Mouse (Mus musculus): ENCODE measurements around the gene Mast3. TPM values are rescaled to one million over a fixed set of nuclear protein-coding genes. Genes with fewer than 3 reads are reported as not detected.
"Not testable (repeated sequence)": the region's sequence is repeated elsewhere in the genome, so short reads cannot be mapped to it uniquely, and the experiment has no call there.

Mast3 gene
- total RNA-seq, 1 experiment from 2014 or later = 27.4 TPM

DNA sequence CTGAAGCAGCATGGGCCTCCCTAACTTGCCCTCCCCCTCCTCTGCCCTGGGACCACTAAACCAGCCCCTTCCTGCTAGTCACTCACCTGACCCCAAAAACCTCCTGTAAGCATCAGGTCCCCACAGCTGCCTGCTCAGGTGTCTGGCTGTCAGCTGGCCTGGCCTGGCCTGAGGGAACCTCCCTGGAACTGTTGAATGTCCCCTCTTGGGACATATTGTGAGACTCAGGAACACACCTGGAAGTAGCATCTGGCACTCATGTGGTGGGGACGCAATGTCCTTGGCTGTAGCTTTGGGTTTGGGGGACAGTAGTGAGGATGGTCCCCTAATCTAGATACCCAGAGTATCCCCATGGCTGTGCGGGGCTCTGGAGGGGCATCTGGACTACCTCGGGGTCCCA is 29.2 kb upstream of the Mast3 start:
- DNase-seq = no peak

DNA sequence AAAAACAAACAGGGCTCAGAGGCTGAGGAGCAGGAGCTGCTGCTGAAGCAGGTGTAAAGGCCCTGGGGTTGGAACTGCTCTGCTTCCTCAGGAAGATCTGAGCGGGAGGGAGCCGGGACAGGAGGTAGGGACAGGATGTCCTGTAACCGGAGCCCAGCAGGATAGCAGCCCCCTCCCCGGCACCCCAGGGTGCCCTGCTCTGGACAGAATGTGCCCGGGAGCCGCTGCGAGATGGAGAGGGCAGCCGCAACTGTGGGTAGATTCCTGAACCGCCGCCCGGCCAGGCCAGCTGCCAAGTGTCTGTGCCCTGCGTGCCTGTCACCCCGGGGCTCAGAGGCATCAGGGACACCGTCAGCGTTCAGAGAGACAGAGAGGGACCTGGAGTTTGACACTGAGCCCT is 28.7 kb upstream of the Mast3 start:
- peak; percentile 79 for DNase-seq

DNA sequence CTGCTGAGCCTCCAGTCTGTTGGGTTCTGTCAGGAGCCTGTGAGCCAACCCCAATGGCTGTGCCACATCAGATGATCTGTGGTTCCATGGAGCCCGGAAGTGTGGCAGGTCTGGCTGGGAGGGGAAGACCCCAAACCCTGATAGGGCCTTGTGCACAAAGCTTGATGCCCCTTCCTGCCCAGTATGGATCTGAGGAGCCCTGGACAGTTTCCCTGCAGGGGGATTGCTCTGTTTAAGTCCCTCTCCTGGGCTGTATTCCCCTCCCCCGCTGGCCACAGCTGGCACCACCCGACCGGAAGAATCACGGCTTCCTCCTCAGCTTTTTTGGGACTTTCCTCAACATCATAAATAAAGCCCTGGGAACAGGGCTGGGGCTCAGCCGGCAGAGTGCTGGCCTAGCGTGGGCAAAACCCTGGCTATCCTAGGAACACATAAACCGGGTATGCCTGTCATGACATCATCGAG is 28.2 kb upstream of the Mast3 start:
- no peak for DNase-seq

DNA sequence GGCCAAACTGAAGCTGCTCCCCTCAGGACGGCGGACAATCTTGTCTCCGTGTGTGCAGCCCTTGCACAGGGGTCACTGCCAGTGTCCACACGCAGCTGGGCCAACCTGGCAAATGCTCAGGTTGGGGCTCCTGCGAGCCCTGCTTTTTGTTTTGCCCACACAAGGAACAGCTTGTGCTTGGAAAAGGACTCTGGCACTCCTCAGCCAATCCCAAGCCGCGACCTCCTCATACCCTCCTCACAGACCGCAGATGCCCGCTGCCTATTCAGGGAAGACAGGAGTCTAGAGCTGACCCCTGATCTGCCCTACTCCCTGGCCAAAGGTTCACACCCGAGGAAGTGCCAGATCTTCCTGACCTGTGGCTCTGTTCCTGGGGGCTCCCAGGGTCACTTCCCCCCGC is 27.5 kb upstream of the Mast3 start:
- DNase-seq = no peak

DNA sequence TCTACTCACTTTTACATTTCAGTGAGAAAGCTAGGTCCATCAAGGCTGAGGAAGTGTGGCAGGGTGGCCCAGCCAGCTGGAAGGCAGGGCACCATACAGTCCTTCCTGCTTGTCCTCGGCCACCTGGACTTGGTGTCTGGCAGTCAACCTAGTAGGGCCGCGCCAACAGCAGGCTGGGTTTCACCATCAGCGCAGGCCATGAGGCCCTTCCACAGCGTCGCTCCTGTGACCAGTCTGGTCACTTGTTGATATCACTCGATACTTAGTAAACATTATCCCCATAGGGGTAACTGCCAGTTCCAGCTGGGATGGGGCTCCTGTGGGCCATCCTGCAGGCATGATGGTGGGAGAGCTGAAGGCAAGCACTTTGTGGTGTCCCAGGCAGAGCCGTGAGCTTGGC is 26.7 kb upstream of the Mast3 start:
- no peak for DNase-seq

DNA sequence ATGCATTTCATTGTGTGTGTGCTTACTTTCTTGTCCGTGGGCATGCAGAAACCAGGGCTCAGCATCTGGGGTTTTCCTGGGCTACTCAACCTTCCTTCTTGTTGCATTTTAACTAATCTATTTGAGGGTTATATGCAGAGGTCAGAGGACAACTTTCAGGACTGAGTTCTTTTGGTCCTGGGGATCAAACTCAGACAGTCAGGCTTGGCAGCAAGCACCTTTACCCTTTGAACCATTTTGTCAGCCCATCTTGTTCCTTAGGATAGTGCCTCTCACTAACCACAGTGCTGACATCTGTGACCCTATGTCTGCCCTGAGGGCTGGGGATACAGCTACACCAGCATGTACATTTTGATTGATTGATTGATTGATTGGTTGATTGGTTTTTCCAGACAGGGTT is 22.9 kb upstream of the Mast3 start:
- DNase-seq = no peak

DNA sequence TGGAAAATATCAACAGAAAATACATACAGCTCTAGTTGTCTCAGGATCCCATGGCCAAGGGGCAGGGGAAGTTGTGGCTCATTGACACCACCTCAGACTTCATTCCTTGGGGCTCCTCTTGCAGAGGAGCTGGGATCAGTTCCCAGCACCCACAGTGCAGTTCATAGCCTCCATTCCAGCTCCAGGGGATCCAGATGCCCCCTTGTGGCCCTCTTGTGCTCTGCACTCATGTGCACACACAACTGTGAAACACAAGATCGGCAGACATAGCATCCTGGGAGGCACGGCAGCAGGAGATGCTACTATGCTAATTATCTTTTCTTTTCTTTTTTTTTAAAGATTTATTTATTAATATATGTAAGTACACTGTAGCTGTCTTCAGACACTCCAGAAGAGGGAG is 22.2 kb upstream of the Mast3 start:
- no peak for DNase-seq

DNA sequence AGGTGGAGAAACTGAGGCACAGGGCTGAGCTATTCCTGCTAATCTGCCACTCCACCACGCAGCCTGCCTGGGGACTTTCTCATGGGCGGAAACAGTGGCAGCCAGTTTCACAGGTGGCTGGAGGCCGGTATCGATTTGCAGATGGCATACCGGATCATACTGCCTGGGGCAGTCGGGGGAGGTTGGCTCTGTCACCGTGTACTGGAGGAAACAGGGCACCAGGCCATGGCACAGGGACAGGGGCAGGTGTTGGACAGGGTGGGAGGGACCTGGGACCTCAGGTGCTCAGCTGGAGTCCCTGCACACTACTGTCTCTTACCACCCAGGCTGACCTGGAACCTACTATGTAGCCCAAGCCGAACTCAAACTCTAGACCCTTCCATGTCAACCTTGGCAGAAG is 21.0 kb upstream of the Mast3 start:
- DNase-seq = no peak

DNA sequence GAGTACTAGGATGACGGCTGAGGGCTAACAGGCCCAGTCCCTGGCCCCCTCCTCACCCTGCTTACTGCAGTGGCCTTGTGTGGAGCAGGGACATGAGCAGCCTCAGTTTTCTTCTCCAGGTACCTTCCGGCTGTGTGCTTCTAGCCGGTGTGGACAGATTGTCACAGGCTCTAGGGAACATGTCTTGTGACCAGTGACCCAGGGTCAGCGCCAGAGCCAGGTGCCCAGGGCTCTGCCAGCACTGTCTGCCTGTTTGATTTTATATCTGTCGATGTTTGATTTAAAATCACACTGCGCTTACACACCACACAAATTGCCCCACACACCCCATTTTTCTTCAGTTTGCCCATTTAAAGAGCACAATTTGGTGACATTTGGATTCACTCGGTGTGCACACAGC is 18.9 kb upstream of the Mast3 start:
- DNase-seq = no peak

DNA sequence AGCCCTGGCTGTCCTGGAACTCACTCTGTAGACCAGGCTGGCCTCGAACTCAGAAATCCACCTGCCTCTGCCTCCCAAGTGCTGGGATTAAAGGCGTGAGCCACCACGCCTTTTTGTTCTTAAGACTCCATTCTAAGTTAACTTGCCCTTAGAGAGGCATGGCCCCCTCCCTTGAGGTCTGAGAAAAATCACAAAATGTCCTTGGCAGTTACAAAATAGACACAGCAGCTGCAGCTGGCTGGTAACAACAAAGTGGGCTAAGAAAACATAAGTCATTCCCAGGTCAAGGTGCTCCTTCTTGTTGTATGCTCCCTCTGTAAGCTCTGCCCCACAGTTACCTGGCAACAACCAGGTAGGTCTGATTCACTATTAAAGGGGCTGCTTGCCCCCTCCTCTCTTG is 17.7 kb upstream of the Mast3 start:
- not testable (repeated sequence) for DNase-seq

DNA sequence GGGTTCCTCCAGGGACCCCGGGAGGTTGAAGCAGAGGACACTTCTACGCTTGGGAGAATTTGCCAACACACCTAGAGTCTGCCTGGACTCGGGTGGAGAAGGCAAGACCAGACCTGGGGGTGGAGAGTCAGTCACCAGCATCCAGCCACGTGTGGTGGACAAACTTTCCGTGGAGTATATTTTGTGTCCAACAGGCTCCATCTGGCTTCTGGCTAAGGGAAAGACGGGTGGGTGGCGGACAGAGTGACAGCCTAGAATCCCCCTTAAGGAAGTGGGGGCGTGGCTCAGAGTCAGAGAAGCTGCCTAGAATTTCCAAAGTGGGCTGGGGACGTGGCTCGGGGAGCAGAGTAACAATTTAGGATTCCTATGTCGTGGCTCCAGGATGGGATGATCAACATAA is 17.1 kb upstream of the Mast3 start:
- no peak for DNase-seq

DNA sequence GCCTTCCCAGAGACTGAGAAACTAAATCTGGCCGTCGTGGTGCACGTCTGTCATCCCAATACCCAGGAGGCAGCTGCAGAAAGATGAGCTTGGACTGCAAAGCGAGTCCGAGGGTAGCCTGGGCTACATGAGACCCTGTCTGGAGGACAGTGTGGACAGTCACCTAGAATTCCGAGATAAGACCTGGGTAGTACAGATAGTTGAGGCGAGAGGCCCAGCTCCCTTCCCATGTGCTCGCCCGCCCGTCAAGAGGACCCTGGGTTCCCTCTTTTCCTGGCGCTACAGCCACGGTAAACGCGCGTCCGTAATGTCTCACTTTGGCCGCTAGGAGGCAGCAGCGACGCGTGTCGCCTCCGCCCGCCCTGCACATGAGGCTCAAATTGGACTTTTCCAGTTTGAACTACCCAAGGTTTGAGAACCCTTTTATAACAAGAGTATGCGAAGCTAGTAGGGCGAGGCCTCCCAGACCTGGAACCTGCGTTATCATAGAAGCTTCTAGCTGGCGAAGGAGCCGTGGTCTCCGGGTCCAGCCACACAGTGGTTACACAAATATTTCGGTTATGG is 16.6 kb upstream of the Mast3 start:
- peak; percentile 72 for DNase-seq

DNA sequence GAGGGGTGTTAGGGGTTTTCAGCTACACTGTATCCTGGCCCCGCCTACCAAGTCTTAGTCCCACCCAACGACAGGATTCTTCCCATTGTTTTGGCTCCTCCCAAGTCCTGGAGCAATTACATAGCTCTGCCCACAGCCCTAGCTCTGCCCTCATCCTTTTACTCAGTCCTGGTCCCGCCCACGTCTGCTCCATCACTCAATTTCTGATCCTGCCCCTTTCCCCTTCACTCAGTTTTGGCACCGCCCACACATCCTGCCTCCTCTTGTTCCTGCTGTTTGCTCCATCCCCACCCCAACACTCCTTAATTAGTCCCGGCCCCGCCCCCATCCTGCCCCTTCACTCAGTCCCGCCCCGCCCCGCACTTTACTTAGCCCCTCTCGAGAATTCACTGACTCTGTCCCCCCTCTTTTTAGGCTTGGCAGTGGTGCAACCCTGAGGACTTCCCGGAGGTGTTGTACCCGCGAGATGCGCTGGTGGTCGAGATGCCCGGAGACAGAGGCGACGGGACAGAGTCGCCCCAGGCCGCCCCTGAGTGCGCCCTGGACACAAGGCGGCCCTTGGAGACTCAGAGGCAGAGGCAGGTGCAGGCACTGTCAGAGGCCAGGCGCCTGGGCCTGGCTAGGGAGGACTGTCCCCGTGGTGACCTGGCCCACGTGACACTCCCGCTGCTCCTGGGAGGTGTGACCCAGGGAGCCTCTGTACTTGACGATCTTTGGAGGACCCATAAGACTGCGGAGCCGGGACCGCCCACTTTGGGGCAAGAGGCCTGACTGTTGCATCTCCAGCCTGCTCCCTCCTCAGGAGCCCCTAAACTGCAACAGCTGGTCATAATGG is 15.5 kb upstream of the Mast3 start:
- no peak for DNase-seq

DNA sequence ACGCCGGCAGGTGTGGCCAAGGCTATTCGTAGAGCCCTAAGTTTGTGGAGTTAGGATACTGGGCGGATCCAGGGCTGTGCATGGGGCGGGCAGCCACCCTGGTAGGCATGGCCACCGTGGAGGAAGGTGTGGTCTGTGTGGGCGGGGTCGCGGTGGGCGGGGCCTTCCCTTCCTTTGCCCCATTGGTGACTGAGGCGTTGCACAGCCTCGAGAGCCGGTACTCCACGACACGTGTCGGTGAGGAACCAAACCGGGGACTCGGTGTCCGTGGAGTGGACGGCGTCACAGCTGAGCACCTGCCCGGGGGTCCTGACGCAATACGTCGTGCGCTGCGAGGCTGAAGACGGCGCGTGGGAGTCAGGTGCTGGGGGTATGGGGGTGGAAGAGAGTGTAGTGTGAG is 11.8 kb upstream of the Mast3 start:
- DNase-seq = peak; percentile 35

DNA sequence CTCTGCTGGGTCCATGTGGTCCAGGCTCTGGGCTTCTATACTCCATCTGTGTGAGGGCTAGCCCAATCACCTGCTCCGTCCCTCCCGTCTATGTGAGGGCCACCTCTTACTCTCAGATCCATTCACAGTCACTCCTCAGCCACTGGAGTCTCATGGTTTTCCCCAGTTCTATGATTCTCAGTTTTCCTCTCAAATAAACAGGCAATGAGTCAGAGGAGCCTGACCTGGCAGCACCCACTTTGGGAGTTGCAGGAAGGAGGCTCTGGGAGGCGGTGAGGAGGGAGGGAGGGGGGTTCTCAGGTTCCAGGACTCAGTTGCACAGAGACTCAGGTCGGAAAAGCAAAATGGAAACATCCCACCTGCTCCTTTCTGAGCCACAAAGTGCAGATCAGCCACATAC is 8.0 kb upstream of the Mast3 start:
- no peak for DNase-seq

DNA sequence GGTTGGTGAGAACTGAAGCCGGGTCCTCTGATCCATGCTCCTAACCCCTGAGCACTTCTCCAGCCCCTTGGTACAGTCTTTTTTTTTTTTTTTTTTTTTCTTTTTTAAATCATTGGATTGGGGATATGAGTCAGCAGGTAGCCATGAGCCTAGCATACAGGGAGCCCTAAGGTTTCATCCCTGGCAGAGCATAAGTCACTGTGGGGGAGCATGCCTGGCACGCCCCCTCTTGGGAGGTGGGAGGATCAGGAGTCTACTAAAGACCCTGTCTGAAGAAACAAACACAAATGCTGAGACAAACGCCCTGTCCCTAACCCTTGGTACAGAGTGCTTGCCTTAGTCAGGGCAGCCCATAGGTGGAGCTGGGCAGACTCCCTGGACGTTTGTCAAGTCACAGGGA is 7.2 kb upstream of the Mast3 start:
- no peak for DNase-seq

DNA sequence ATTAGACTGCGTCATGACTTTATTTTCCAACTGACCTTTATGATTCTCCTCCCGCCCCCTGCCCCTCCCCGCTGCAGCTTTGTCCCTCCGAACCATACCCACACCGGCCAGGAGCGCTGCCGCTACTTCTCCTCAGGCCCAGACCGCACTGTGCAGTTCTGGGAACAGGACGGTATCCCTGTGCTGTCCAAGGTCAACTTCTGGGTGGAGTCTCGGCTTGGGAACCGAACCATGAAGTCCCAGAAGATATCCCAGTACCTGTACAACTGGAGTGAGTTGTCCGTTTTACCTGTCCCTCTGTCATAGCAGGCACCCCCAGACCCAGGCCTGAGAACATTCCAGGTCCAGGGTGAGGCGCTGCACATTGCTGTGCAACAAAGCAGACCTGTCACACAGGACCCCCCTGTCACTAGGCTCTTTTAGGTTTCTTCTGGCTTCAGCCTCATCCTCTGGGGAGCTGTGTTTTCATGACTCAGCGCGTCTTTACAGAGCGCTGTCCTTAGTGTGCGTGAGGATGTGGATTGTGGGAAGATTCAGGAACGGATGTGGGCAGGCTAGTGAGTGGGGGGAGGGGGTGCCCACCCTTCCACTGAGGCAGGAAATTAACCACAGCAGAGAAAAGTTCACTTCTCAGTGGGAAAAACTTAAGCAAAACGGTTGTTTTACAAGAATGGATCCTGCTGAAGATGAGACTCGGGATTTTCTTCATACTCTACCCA is 6.3 kb upstream of the Mast3 start:
- no peak for DNase-seq

DNA sequence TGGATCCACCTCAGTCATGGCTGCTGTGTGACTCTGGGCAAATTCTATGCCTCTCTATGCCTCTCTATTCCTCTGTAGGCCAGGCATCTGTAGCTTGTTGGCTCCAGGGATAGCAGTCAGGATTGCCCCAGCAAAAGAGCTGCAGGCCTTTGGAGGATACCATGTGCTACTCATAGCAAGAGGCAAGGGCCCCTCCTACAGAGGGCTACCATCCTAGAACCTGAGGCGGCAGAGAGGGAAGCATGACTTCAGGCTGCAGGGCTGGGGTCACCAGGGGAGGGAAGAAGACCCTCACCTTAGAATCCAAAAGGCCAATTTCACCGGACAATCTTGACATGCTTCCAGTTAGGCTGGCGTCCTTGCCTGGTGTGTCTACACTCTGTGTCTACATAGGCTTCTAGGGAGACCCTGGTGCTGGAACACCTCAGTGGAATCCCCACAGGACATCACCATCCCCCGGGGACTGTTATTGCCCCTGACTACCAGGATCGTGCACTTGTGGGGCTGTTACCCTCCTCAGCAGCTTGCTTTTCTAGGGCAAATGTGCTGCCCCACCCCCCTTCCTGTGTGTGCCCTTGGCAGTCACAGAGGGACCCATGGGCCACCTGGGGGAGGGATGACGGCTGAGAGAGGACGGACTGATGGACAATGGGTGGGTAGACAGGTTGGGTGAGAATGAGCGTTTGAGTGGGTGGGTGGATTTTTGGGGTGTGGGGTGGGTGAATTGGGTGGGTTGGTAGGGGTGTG is 4.3 kb upstream of the Mast3 start:
- no peak for DNase-seq

DNA sequence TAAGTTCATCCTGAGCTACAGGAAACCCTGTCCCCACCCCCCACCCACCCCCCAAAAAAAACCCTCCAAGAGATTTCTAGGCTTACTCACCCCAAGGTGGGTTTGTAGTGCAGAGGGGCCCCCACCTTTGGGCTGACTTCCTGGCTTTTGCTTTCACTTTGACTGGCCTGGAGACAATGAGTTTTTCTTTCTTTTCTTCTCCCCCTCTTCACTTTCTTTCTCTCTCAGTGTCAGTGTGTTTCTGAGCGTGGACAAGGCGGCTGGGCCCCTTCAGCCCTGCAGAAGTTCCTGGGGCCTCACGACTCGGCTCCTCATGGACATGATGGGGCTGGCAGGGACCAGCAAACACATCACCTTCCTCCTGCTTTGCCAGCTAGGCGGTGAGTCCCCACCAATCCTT is 3.4 kb upstream of the Mast3 start, which contains the start of gene Il12rb1:
Gene Il12rb1, plus strand, starts transcription at position 211 of the 400 bp plus-strand sequence.
- no peak for DNase-seq

DNA sequence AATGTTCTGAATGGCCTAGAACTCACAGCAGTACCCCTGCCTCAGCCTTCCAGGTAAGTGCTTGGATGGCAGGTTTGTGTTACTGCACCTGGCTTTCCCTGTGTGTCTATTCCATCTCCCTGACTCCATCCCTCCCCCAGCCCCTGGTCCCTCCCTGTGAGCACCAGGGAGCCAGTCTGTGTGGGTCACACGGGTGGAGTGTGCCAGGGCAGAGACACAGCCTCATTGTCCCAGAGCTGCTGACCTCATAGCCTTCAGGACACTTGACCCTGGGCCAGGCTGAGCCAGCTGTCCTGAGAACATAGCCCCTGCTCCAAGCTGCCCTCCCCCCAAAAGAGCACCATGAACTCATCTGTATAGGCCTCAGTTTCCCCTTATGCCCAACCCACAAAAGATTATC is 2.5 kb upstream of the Mast3 start:
- DNase-seq = no peak

DNA sequence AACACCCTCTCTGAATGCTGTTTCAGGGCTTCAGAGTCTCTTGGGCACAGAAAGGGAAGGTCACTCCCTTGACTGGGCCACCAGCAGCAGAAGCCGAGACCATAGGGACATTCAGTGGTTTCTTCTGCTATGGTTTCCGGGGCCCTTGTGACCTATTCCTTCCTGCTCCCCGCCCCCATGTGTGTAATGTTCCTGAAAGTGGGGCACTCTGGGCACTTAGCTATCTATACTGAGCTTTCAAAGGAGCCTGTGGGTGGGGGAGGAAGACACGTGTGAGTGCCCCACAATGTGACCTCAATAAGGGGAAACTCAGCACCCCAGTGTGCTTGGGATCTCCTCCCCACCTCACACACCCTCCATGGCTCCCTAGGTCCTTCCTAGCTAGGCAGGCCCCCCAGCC is 1.7 kb upstream of the Mast3 start:
- no peak for DNase-seq

DNA sequence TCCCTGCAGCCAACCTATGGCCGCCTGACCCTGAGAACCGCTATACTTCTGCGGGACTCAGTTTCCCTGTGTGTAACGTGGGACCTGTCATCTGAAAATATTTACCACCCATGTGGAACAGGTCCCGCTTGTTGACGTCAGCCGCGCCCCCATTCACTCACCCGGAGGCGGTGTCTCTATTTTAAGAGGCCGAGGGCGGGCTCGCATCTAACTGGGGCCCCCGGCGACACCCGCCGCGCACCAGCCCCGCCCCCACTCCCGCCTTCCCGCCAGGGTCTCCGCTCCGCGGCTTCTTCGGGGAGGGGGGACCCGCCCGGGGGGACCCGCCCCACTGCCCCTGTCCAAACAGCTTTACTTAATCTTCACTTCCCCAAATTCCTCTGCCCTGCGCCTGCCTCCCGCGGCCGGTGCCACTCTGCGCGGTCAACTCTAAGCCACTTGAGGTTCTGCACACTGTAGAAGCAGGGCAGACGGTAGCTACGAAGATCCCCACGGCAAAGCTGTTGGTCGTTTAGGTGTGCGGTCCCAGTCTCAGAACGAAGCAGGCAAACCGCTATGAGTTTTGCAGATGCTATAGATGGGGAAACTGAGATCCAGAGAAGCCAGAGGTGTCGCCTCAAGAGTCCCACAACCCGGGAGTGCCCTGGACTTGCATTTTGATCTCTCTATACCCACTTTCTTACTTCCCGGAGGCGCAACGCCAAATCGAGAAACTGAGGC is 933 bp downstream of the Mast3 start:
- DNase-seq = no peak

All from adrenal gland, postnatal 25 days (tissue).